Mouse (Mus musculus) megakaryocyte progenitor cell, adult 5-6 weeks (primary cell): ENCODE data around the gene Itpripl1. TPM values are rescaled to one million over a fixed set of nuclear protein-coding genes. Genes with fewer than 3 reads are reported as not detected.
"Not testable (repeated sequence)": the region's sequence is repeated elsewhere in the genome, so short reads cannot be mapped to it uniquely, and the experiment has no call there.

Source experiments
- ATAC-seq: replicated peaks from 2 replicates; pipeline ENCODE4 v1.8.0; 2016; ENCODE audit warnings: mild to moderate bottlenecking, moderate TSS enrichment, inconsistent platforms; ENCODE audit not compliant: poor library complexity
- total RNA-seq, 2 experiments: library from RNA; stranded (forward) in 1 of 2; stranded (reverse) in 1 of 2; fragments of 157-497, 149-512 nt in 1 of 2; fragments of 200-1000 nt in 1 of 2; gene quantifications; 2 replicates each; pipeline versions ENCODE4 v1.2.3 to v1.2.4; 2015 to 2017

Itpripl1 gene
- total RNA-seq (2015) (17.5 and 18.7 TPM in 2 replicates), total RNA-seq (2017) (20.4 and 23.3 TPM in 2 replicates)

DNA sequence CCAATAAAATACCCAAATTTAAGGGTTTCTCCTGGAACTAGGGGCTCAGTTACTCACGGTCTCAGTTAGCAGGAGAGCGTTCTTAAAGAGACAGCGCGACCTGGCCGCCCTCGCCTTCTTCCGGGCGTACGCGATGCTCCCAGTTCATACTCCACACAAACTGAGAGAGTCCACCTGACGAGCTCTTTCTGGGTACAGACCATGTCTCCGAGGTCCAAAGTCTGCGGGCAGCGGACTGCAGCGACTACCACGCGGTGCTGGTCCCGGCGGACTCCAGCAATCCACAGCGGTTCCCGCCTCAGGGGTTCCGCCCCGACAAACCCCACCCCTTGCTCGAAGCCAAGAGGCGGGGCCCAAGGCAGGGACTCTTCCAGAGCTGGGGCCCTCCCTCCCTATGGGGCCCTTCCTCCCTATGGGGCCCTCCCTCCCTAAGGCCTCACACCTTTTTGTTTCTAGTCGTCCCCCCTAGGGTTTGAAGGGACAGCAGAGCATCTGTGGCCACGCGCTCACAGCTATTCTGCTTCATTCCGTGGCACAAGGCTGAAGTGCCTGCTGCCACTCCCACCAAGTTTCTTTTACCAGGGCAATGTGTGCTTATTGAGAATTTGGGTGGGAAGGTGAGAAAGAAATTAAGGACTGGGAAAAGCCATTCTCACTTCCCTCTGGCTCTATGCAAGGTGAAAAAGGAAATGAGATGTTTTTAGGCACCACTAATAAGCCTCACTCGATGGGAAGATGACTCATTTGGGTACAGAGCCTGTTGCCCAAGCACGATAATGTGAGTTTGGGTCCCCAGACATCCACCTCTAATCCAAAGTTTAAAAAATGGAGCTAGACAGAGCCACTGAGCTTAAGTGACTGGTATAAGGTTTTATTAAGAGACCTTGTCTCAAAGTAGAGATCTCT lies at the start of gene Itpripl1:
Itpripl1 (minus strand) TSS at position 285 of the 906 bp plus-strand sequence.
- ATAC-seq: peak; percentile 94

- peak; percentile 57 for ATAC-seq
These were observed 46.3 kb upstream of the Itpripl1 start for GRCm38 (mm10) chr2:127189574-127189973.

GRCm38 (mm10) chr2:127182598-127183381 lies 39.5 kb upstream of the Itpripl1 start:
- ATAC-seq: peak; percentile 100

- ATAC-seq: peak; percentile 77
These were observed 23.0 kb upstream of the Itpripl1 start for GRCm38 (mm10) chr2:127166261-127166660.

GRCm38 (mm10) chr2:127165675-127166074 lies 22.4 kb upstream of the Itpripl1 start:
- no peak for ATAC-seq

- ATAC-seq: no peak
These were observed 2.5 kb upstream of the Itpripl1 start for GRCm38 (mm10) chr2:127145699-127146098.

GRCm38 (mm10) chr2:127142577-127143157 lies 575 bp downstream of the Itpripl1 start:
- ATAC-seq: no peak; the same call in 1 of the 2 replicates

DNA sequence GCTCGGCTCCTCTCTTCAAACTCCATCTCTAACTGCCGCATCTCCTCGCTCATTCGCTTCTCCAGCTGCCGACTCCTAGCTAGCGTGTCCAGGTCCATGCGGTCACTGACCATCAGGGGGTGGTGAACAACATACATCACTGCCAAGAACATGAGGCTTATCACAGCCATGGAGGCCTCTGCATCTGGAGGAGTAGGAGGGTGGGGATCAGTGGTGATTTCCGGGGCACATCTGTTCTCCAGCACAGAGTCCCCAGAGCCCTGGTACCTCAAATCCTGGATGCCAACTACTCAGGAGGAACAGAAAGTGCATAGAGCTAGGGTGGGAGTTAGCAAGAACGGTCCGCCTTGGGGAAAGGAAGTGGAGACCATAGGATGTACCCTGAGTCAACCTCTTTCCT lies 1.2 kb downstream of the Itpripl1 start:
- peak; percentile 12; the same call in 1 of the 2 replicates for ATAC-seq

DNA sequence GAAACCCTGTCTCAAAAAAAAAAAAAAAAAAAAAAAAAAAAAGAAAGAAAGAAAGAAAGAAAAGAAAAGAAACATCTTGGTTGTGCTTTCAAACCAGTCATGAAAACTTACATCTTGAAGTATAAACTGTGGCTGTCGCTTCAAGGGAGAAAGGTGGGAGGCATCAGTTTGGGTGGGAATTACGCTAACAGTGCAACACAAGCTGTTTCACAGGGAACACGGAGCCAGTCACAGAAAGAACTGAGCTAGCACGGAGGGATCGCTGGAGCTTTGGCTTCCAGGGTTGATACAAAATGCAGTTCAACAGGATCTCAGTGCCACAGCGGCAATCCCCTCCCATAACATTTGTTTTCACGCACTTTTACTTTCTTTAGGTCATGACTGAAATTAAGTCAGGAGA lies 3.2 kb downstream of the Itpripl1 start:
- ATAC-seq: no peak

GRCm38 (mm10) chr2:127139605-127140004 lies 3.6 kb downstream of the Itpripl1 start:
- ATAC-seq: no peak

- no peak for ATAC-seq
These were observed 4.1 kb downstream of the Itpripl1 start for GRCm38 (mm10) chr2:127139094-127139493.

- ATAC-seq: no peak
These were observed 4.8 kb downstream of the Itpripl1 start for GRCm38 (mm10) chr2:127138449-127138848.

GRCm38 (mm10) chr2:127137838-127138420 lies 5.3 kb downstream of the Itpripl1 start:
- ATAC-seq: no peak

DNA sequence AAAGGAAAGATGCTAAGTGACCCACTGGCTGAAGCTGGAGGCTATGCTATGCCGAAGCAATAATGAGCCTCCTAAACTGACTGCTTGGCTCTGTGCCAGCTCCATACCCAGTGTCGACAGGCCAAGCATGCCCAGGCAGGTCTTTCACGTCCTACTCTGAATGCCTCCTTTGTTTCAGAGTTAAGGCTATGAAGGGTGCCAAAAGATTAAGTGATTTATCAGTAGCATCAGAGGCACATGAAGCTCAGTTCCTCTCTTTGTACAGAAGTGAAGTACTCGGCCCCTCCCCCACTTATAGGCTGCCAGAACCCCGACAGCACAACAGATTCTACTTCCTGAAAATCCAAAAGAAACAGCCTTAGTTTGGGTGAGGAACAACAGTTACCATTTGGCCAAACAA lies 6.3 kb downstream of the Itpripl1 start:
- ATAC-seq: peak; percentile 40

DNA sequence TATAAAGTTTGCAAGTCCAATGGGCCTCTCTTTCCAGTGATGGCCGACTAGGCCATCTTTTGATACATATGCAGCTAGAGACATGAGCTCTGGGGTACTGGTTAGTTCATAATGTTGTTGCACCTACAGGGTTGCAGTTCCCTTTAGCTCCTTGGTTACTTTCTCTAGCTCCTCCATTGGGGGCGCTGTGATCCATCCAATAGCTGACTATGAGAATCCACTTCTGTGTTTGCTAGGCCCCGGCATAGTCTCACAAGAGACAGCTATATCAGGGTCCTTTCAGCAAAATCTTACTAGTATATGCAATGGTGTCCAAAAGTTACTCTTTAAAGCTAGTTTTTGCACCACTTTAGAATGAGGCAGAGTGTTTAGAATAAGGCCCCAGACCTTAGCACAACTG lies 8.0 kb downstream of the Itpripl1 start:
- not testable (repeated sequence) for ATAC-seq

- peak; percentile 79 for ATAC-seq
These were observed 9.4 kb downstream of the Itpripl1 start, which contains the start of gene Ncaph for GRCm38 (mm10) chr2:127133621-127134461. Ncaph (minus strand) TSS chr2:127133954.

GRCm38 (mm10) chr2:127131353-127131752 lies 11.9 kb downstream of the Itpripl1 start:
- no peak for ATAC-seq

GRCm38 (mm10) chr2:127128926-127129325 lies 14.3 kb downstream of the Itpripl1 start:
- ATAC-seq: no peak

GRCm38 (mm10) chr2:127121591-127122235 lies 21.5 kb downstream of the Itpripl1 start:
- ATAC-seq: no peak
